Mouse (Mus musculus) natural killer cell, adult 2 months (primary cell): ENCODE data around the gene Thnsl2.

Source experiments
- DNase-seq, 2 experiments: peaks; one replicate each; pipeline ENCODE4 v3.0.0; 2022; ENCODE audit warnings: low spot score in 2 of 2

The Thnsl2 gene

GRCm38 (mm10) chr6:71133559-71133958 is 10.7 kb downstream of the Thnsl2 start:
- no peak for DNase-seq

- DNase-seq: no peak
Measured at GRCm38 (mm10) chr6:71131038-71131437, 13.2 kb downstream of the Thnsl2 start.

GRCm38 (mm10) chr6:71130269-71130668 is 14.0 kb downstream of the Thnsl2 start:
- no peak for DNase-seq

- DNase-seq: no peak
Measured at GRCm38 (mm10) chr6:71129071-71129470, 15.2 kb downstream of the Thnsl2 start.

- DNase-seq: no peak
Measured at GRCm38 (mm10) chr6:71126290-71126689, 17.9 kb downstream of the Thnsl2 start.

- peak; percentile 42 to 53 for DNase-seq
Measured at GRCm38 (mm10) chr6:71125043-71125893, 19.0 kb downstream of the Thnsl2 start.

- no peak for DNase-seq
Measured at GRCm38 (mm10) chr6:71119577-71120254, 24.5 kb downstream of the Thnsl2 start.

- no peak for DNase-seq
Measured at GRCm38 (mm10) chr6:71111419-71112113, 32.7 kb downstream of the Thnsl2 start.

GRCm38 (mm10) chr6:71106170-71106945 is 37.9 kb downstream of the Thnsl2 start:
- no peak for DNase-seq

GRCm38 (mm10) chr6:71096126-71096525 is 48.1 kb downstream of the Thnsl2 start:
- no peak for DNase-seq

- no peak for DNase-seq
Measured at GRCm38 (mm10) chr6:71094693-71095092, 49.5 kb downstream of the Thnsl2 start.

GRCm38 (mm10) chr6:71093686-71094085 is 50.6 kb downstream of the Thnsl2 start:
- no peak for DNase-seq

- DNase-seq: no peak
Measured at GRCm38 (mm10) chr6:71090475-71090874, 53.8 kb downstream of the Thnsl2 start.

- no peak for DNase-seq
Measured at GRCm38 (mm10) chr6:71089735-71090134, 54.5 kb downstream of the Thnsl2 start.

- DNase-seq: no peak
Measured at GRCm38 (mm10) chr6:71088992-71089391, 55.2 kb downstream of the Thnsl2 start.

- no peak for DNase-seq
Measured at GRCm38 (mm10) chr6:71083441-71083840, 60.8 kb downstream of the Thnsl2 start.

GRCm38 (mm10) chr6:71082084-71082483 is 62.2 kb downstream of the Thnsl2 start:
- DNase-seq: no peak

- DNase-seq: no peak
Measured at GRCm38 (mm10) chr6:71081230-71081629, 63.0 kb downstream of the Thnsl2 start.
